Mouse (Mus musculus): ENCODE measurements around the gene Nos3. TPM values are rescaled to one million over a fixed set of nuclear protein-coding genes. Genes with fewer than 3 reads are reported as not detected.

The Nos3 gene
- polyA plus RNA-seq, 1 experiment from 2014 or later, result 8.6 TPM

- peak overlapping the region; percentile 67; the same call in 1 of the 2 replicates for H3K27ac ChIP-seq (ENCODE audit: low read depth, low read length)
- peak overlapping the region; percentile 53 for H3K4me3 ChIP-seq (ENCODE audit: low read length)
- H3K4me2 ChIP-seq (ENCODE audit: low read length), result peak overlapping the region; percentile 99
- no peaks in the 10 kb centered on the region for H3K36me3 ChIP-seq (ENCODE audit: control insufficient read depth, insufficient read depth, low read length)
- H3K27me3 ChIP-seq (replicated peaks; ENCODE audit: control insufficient read depth, insufficient read depth, low read length), result peaks cover 8% of the 10 kb centered on the region
- ATAC-seq, result peak; percentile 60
- peaks cover 29% of the 10 kb centered on the region for H3K4me1 ChIP-seq (ENCODE audit: control insufficient read depth, insufficient read depth, low read depth, low read length)
- under 1% methylated on average over 71 of the region's 73 CpGs for WGBS
- peak overlapping the region; percentile 75 for H3K9ac ChIP-seq (ENCODE audit: low read depth, low read length)
- H3K9me3 ChIP-seq (ENCODE audit: control insufficient read depth, low read length), result no peaks in the 10 kb centered on the region
These were observed 22.9 kb downstream of the Nos3 start for GRCm38 (mm10) chr5:24387264-24388241.

- peak overlapping the region; percentile 67; the same call in 1 of the 2 replicates for H3K27ac ChIP-seq (ENCODE audit: low read depth, low read length)
- 24% methylated on average over 25 of the region's 26 CpGs for WGBS
- no peaks in the 10 kb centered on the region for H3K36me3 ChIP-seq (ENCODE audit: control insufficient read depth, insufficient read depth, low read length)
- peak overlapping the region; percentile 53 for H3K4me3 ChIP-seq (ENCODE audit: low read length)
- 0 out of 2 replicates have a peak, but pooled peaks have one; percentile 2 for ATAC-seq
- peak overlapping the region; percentile 99 for H3K4me2 ChIP-seq (ENCODE audit: low read length)
- H3K27me3 ChIP-seq (replicated peaks; ENCODE audit: control insufficient read depth, insufficient read depth, low read length), result peaks cover 8% of the 10 kb centered on the region
- H3K9me3 ChIP-seq (ENCODE audit: control insufficient read depth, low read length), result no peaks in the 10 kb centered on the region
- H3K9ac ChIP-seq (ENCODE audit: low read depth, low read length), result peak overlapping the region; percentile 75
- peaks cover 27% of the 10 kb centered on the region for H3K4me1 ChIP-seq (ENCODE audit: control insufficient read depth, insufficient read depth, low read depth, low read length)
These were observed 23.8 kb downstream of the Nos3 start for GRCm38 (mm10) chr5:24388246-24388915.

GRCm38 (mm10) chr5:24389011-24389657, 24.5 kb downstream of the Nos3 start:
- no peak overlapping the region for H3K27ac ChIP-seq (ENCODE audit: low read depth, low read length)
- no peaks in the 10 kb centered on the region for H3K36me3 ChIP-seq (ENCODE audit: control insufficient read depth, insufficient read depth, low read length)
- WGBS, result 59% methylated on average over 6 of the region's 7 CpGs
- H3K4me2 ChIP-seq (ENCODE audit: low read length), result no peak overlapping the region
- no peak overlapping the region for H3K9ac ChIP-seq (ENCODE audit: low read depth, low read length)
- no peak overlapping the region for H3K4me3 ChIP-seq (ENCODE audit: low read length)
- no peaks in the 10 kb centered on the region for H3K9me3 ChIP-seq (ENCODE audit: control insufficient read depth, low read length)
- no peak for ATAC-seq
- H3K27me3 ChIP-seq (replicated peaks; ENCODE audit: control insufficient read depth, insufficient read depth, low read length), result peaks cover 8% of the 10 kb centered on the region
- peaks cover 22% of the 10 kb centered on the region for H3K4me1 ChIP-seq (ENCODE audit: control insufficient read depth, insufficient read depth, low read depth, low read length)

- no peak overlapping the region for H3K9ac ChIP-seq (ENCODE audit: low read depth, low read length)
- no peaks in the 10 kb centered on the region for H3K9me3 ChIP-seq (ENCODE audit: control insufficient read depth, low read length)
- H3K4me2 ChIP-seq (ENCODE audit: low read length), result no peak overlapping the region
- no peaks in the 10 kb centered on the region for H3K36me3 ChIP-seq (ENCODE audit: control insufficient read depth, insufficient read depth, low read length)
- no peak overlapping the region for H3K27ac ChIP-seq (ENCODE audit: low read depth, low read length)
- H3K4me3 ChIP-seq (ENCODE audit: low read length), result no peak overlapping the region
- 83% methylated on average over 4 of the region's 4 CpGs for WGBS
- peaks cover 18% of the 10 kb centered on the region for H3K4me1 ChIP-seq (ENCODE audit: control insufficient read depth, insufficient read depth, low read depth, low read length)
- peaks cover 8% of the 10 kb centered on the region for H3K27me3 ChIP-seq (replicated peaks; ENCODE audit: control insufficient read depth, insufficient read depth, low read length)
- ATAC-seq, result no peak
These were observed 25.0 kb downstream of the Nos3 start for GRCm38 (mm10) chr5:24389658-24390020.

GRCm38 (mm10) chr5:24391864-24392263, 27.3 kb downstream of the Nos3 start, which contains the start of gene Atg9b:
Atg9b (minus strand) TSS chr5:24392143.
- 84% methylated on average over 7 of the region's 7 CpGs for whole genome bisulfite sequencing
- no peak for ATAC-seq

GRCm38 (mm10) chr5:24392724-24393123, 28.1 kb downstream of the Nos3 start:
- 75% methylated on average over 7 of the region's 7 CpGs for WGBS
- H3K36me3 ChIP-seq (ENCODE audit: control insufficient read depth, insufficient read depth, low read length), result no peaks in the 10 kb centered on the region
- H3K27me3 ChIP-seq (replicated peaks; ENCODE audit: control insufficient read depth, insufficient read depth, low read length), result peaks cover 6% of the 10 kb centered on the region
- peaks cover 8% of the 10 kb centered on the region for H3K4me1 ChIP-seq (ENCODE audit: control insufficient read depth, insufficient read depth, low read depth, low read length)
- no peak overlapping the region for H3K4me2 ChIP-seq (ENCODE audit: low read length)
- H3K27ac ChIP-seq (ENCODE audit: low read depth, low read length), result no peak overlapping the region
- no peaks in the 10 kb centered on the region for H3K9me3 ChIP-seq (ENCODE audit: control insufficient read depth, low read length)
- no peak overlapping the region for H3K9ac ChIP-seq (ENCODE audit: low read depth, low read length)
- H3K4me3 ChIP-seq (ENCODE audit: low read length), result no peak overlapping the region
- no peak for ATAC-seq

More at GRCm38 (mm10) chr5:24391864-24392263, 27.3 kb downstream of the Nos3 start, which contains the start of gene Atg9b:
- Histone ChIP-seq H3K4me3 (ENCODE audit: low read length) (no peak within 1 kb of the TSS), H3K27ac (ENCODE audit: low read depth, low read length) (no peak within 1 kb of the TSS), H3K36me3 (ENCODE audit: control insufficient read depth, insufficient read depth, low read length) (no peaks in the 10 kb centered on the region), H3K9me3 (ENCODE audit: control insufficient read depth, low read length) (no peaks in the 10 kb centered on the region), H3K9ac (ENCODE audit: low read depth, low read length) (no peak within 1 kb of the TSS), H3K4me1 (ENCODE audit: control insufficient read depth, insufficient read depth, low read depth, low read length) (peaks cover 17% of the 10 kb centered on the region), H3K4me2 (ENCODE audit: low read length) (no peak within 1 kb of the TSS), H3K27me3 (replicated peaks; ENCODE audit: control insufficient read depth, insufficient read depth, low read length) (peaks cover 6% of the 10 kb centered on the region)

- Histone ChIP-seq H3K4me3 (ENCODE audit: low read length) (peak within 1 kb of the TSS; percentile 66), H3K9me3 (ENCODE audit: control insufficient read depth, low read length) (no peaks in the 10 kb centered on the region), H3K9ac (ENCODE audit: low read depth, low read length) (peak within 1 kb of the TSS; percentile 71), H3K36me3 (ENCODE audit: control insufficient read depth, insufficient read depth, low read length) (no peaks in the 10 kb centered on the region), H3K27me3 (replicated peaks; ENCODE audit: control insufficient read depth, insufficient read depth, low read length) (peaks cover 6% of the 10 kb centered on the region), H3K4me2 (ENCODE audit: low read length) (peak within 1 kb of the TSS; percentile 62), H3K27ac (ENCODE audit: low read depth, low read length) (peak within 1 kb of the TSS; percentile 91), H3K4me1 (ENCODE audit: control insufficient read depth, insufficient read depth, low read depth, low read length) (peaks cover under 1% of the 10 kb centered on the region; the same call in 1 of the 2 replicates)
- WGBS, result 22% methylated on average over 7 of the region's 7 CpGs
- no peak for ATAC-seq
These were observed 28.9 kb downstream of the Nos3 start, which contains the start of gene Abcb8 for GRCm38 (mm10) chr5:24393392-24393997. Abcb8 (plus strand) TSS chr5:24393663.

- peak; percentile 97 for ATAC-seq
- H3K9me3 ChIP-seq (ENCODE audit: control insufficient read depth, low read length), result no peaks in the 10 kb centered on the region
- peak overlapping the region; percentile 91 for H3K27ac ChIP-seq (ENCODE audit: low read depth, low read length)
- H3K4me3 ChIP-seq (ENCODE audit: low read length), result peak overlapping the region; percentile 66
- H3K4me1 ChIP-seq (ENCODE audit: control insufficient read depth, insufficient read depth, low read depth, low read length), result no peaks in the 10 kb centered on the region
- 1% methylated on average over 36 of the region's 36 CpGs for WGBS
- H3K9ac ChIP-seq (ENCODE audit: low read depth, low read length), result peak overlapping the region; percentile 71
- H3K4me2 ChIP-seq (ENCODE audit: low read length), result peak overlapping the region; percentile 62
- H3K36me3 ChIP-seq (ENCODE audit: control insufficient read depth, insufficient read depth, low read length), result no peaks in the 10 kb centered on the region
- peaks cover 3% of the 10 kb centered on the region for H3K27me3 ChIP-seq (replicated peaks; ENCODE audit: control insufficient read depth, insufficient read depth, low read length)
These were observed 29.7 kb downstream of the Nos3 start for GRCm38 (mm10) chr5:24394165-24394894.

Measured in hindbrain, embryonic 16.5 days (tissue).